Mouse (Mus musculus) heart, postnatal 14 days (tissue): ENCODE data around the gene Rpl4. TPM values are rescaled to one million over a fixed set of nuclear protein-coding genes. Genes with fewer than 3 reads are reported as not detected.
"Not testable (repeated sequence)": the region's sequence is repeated elsewhere in the genome, so short reads cannot be mapped to it uniquely, and the experiment has no call there.

Source experiments
- DNase-seq, 2 experiments: peaks; one replicate each; pipeline ENCODE4 v3.0.0; 2021 to 2022
- intact Hi-C: fragments of 180-260 bp; cut with DNase I; formaldehyde crosslinking; loops from one replicate; pipeline ENCODE4 v1.15.1; 2025
- long read RNA-seq, 2 experiments: library from polyadenylated mRNA; stranded (forward); transcript quantifications; one replicate each; pipeline ENCODE4 v2.0.0; 2021
- total RNA-seq, 2 experiments: library from RNA; stranded (reverse); gene quantifications; 2 replicates each; pipeline ENCODE4 v1.2.3; 2021

Rpl4 gene
- 100 to 1,000 TPM; 461 to 503 TPM for total RNA-seq
- long read RNA-seq, experiment 1, transcript Rpl4-202 (4 exons, 596 nt) = minor isoform, 6 of 557 reads
- long read RNA-seq, experiment 1, transcript Rpl4-201 (10 exons, 1,538 nt) = major isoform, 513 of 557 reads
- long read RNA-seq, experiment 1, partial matches to known transcripts = 34 of 557 reads
- long read RNA-seq, experiment 1, other reads (novel, unspliced or antisense) = 4 of 557 reads
- long read RNA-seq, experiment 2, transcript Rpl4-202 (4 exons, 596 nt) = minor isoform, 6 of 373 reads
- long read RNA-seq, experiment 2, transcript Rpl4-201 (10 exons, 1,538 nt) = major isoform, 342 of 373 reads
- long read RNA-seq, experiment 2, partial matches to known transcripts = 20 of 373 reads
- long read RNA-seq, experiment 2, other reads (novel, unspliced or antisense) = 5 of 373 reads

DNA sequence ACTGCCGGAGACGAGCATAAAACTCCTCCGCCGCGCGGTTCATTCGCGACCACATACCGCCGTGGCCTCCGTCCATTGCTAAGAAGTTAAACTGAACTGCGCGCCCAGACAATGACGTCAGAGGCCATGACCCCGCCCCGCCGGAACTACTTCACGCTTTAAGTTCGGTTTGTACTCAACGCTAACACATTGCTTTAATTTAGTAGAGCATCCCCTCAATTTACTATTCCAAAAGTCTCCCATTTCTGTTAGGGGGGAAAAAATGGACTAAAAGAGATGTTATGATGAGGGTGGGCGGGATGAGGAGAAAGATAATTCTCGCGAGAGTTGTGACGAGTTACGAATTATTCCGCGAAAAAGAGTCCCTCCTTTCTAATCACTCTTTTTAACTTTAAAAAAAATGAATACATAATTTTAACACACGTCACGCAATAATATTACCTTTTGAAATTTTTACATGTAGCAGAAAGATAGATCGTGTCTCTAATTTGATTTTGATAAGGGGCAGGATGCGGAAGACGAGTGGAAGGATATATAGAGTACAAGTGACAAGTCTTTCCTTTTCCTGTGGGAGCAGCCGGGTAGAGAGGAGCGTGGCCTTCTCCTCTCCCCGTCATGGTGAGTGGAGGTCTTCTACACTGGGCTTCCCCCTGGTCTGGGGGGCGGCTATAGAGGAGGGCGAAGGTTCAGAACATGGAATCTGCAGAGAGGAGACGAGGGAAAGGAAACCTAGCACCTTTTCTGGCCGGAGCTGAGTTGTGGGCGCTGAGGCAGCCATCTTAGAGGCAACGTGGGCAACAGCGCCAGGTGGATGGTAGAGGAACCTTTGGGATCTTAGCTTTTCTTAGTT is at the start of gene Rpl4, which contains the start of gene Zwilch:
Rpl4 (plus strand) TSS at position 560 of the 850 bp plus-strand sequence.
Zwilch (minus strand) TSS at position 289 of the 850 bp plus-strand sequence.
- intact Hi-C loops = no loop called here
- DNase-seq = peak; percentile 78 to 84

DNA sequence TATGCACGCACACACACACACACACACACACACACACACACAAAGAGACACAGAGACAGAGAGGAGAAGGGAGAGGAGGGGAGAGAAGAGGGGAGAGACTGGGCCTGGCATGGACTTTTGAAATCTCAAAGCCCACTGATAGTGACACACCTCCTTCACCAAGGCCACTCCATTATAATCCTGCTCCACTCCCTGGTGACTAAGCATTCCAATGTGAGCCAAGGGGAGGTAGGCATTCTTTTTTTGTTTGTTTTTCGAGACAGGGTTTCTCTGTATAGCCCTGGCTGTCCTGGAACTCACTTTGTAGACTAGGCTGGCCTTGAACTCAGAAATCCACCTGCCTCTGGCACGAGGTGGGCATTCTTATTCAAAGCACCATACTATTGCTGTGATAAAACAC is 48.3 kb upstream of the Rpl4 start:
- DNase-seq, intact Hi-C loops: not testable (repeated sequence)

DNA sequence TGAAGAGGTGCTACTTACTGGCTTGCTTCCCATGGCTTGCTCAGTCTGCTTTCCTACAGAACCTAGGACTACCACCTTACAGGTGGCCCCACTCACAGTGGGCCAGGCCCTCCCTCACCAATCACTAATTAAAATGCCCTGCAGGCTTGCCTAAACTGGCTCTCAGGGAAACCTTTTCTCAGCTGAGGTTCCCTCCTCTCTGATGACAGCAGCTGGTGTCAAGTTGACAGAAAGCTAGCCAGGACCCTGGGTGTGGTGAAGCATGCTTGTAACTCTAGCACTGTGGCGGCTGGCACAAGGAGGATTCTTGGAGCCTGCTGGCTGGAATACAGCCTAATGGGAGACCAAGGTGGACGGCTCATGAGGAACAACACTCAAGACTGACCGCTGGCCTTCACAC is 47.9 kb upstream of the Rpl4 start:
- no peak for DNase-seq
- intact Hi-C loops = no loop called here

- intact Hi-C loops = no loop called here
- DNase-seq = no peak
These were observed 47.1 kb upstream of the Rpl4 start for GRCm38 (mm10) chr9:64126121-64126520.

- intact Hi-C loops = no loop called here
- no peak for DNase-seq
These were observed 41.6 kb upstream of the Rpl4 start for GRCm38 (mm10) chr9:64131623-64132022.

- DNase-seq = peak; percentile 37 to 68
- intact Hi-C loops = loop anchor here (2.0 kb wide), 1 partner anchor 134 kb away; no protein-coding TSS in a partner anchor
These were observed 34.3 kb upstream of the Rpl4 start for GRCm38 (mm10) chr9:64138896-64139295.

GRCm38 (mm10) chr9:64139879-64140278 is 33.3 kb upstream of the Rpl4 start:
- intact Hi-C loops = loop anchor here (2.0 kb wide), 1 partner anchor 133 kb away; no protein-coding TSS in a partner anchor
- no peak for DNase-seq

DNA sequence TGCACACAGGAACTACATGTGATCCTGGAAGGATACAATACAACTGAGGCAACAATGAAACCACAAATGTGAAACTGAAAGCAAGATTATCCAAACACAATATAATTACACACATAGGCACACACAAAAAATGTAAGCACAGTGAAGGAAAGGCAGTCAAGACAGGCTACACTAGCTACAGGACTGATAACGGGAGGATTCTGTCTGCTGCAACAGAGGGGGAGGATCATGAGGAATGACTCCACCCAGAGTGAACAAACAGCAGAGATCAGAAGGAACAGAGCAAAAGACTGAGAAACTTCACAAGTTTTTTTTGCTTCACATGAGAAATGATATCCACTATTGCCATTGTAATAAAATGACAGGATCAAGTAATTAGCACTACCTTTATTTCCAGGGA is 16.5 kb upstream of the Rpl4 start:
- intact Hi-C loops = no loop called here
- DNase-seq = no peak

DNA sequence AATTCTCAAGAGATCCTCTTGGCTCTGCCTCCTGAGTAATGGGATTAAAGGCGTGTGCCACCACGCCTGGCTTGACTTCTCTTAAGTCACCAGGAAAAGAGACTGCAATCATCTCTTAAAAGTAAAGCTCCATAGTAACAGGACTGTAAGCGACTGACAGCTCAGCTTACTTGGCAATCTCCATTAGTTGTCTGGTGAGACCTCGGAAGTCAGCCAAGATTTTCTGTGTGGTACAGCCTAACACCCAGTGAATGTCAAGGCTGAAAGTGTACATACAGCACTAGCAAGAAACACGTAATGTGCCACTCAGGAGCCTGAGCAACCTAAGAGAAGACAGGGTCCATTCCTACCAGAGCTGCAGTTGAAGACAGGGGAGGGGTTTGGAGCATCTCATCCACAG is 12.7 kb upstream of the Rpl4 start:
- intact Hi-C loops = no loop called here
- DNase-seq = no peak

GRCm38 (mm10) chr9:64169967-64170366 is 3.2 kb upstream of the Rpl4 start:
- intact Hi-C loops = not testable (repeated sequence)

GRCm38 (mm10) chr9:64172145-64172815 is 895 bp upstream of the Rpl4 start:
- no peak for DNase-seq
- intact Hi-C loops = no loop called here

More at GRCm38 (mm10) chr9:64169967-64170366, 3.2 kb upstream of the Rpl4 start:
- DNase-seq = not testable (repeated sequence)

DNA sequence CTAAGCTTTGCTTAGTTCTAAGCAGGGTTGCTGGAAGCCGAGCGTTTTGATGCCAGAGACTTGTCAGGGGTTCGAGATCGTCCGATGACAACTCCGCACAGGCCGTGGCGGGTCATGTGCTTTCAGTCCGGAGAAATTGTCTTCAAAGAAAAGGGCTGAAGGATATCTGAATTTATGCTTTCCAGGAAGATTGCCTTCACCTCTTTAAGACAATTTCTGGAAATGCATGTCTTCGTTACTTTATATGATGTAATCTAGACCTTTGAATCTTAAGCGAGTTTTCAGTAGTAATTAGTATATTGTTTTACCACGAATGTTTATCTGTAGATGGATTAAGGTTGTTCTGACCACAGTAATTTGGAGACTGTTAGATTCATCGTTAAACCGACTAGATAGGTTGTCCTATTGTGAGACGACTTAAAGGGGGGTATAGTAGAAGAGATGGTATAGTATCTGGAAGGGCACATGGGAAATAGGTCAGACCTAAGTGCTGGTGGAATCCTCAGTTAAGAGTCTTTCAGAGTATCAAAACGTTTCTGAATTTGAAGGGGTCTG is 568 bp downstream of the Rpl4 start:
- intact Hi-C loops = no loop called here

DNA sequence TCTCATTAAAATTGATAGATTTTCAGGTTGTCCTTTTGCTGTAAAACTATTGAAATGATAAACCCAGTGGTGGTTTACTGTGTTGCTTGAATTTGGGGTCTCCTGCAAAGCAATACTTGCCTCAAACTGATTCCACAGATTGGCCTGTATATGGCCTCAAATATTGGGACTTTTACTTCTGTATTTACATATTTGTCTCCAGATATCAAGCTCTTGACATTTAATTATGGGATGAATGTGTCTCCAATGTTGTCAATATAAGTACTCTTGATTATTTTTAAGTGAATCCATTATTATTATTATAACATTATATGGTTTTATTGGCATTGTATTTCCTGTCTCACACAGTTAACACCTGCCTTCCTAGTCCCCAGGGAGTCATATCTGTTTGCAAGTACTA is 1.2 kb downstream of the Rpl4 start:
- intact Hi-C loops = no loop called here
- DNase-seq = no peak

More for the DNA sequence above, 568 bp downstream of the Rpl4 start:
- DNase-seq = no peak

GRCm38 (mm10) chr9:64174766-64175165 is 1.6 kb downstream of the Rpl4 start:
- DNase-seq = no peak
- intact Hi-C loops = no loop called here

GRCm38 (mm10) chr9:64175378-64175777 is 2.2 kb downstream of the Rpl4 start:
- DNase-seq = no peak
- intact Hi-C loops = no loop called here

DNA sequence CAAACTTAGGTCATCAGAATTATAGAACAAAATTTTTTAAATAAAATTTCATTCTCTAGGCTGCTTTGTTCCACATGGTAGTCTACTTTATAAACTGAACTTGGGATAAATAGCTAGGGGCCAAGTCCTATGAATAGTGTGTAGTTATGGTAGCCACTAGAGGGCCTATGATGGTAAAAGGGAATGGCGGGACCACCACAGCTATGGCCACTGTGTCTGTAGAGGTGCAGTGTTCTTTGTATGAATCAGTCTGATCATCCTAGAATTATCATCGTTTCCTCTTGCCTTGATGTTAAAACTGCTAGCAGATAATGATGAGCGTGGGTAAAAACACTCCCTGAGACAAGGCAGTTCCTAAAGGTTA is 5.4 kb downstream of the Rpl4 start:
- intact Hi-C loops = no loop called here
- DNase-seq = no peak

DNA sequence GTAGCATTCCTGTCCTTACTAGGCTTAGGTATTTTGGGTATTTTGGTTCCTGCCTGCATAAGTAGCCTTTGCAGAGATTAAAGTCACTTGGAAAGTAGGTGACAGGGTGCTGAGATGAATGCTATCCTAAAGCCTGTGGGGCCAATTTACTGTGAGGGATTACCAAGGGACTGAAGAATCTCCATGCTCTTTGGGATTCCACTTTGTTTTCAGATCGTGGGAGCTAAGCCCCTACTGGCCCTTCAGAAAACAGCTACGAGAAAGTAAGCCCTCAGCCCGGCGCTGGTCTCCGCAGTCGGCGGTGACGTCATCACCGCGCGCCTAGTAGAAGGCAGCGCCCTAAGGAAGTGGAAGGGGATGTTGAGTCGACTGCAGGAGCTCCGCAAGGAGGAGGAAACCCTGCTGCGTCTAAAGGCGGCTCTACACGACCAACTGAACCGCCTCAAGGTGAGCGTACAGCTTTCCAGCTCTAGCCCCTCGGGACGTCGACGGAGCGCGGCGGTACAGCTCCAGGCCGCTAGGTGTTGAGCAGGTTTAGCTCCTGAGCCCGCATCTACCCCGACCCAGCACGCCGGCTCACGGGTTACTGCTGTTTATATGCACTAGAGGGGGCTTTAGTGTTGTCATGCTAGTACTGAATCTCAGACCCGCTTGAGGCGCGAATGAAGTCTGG is 5.9 kb downstream of the Rpl4 start, which contains the start of gene Snapc5:
Snapc5 (plus strand) TSS at position 301 of the 673 bp plus-strand sequence.
- peak; percentile 90 to 93 for DNase-seq
- intact Hi-C loops = loop anchor here (1.0 kb wide), 1 partner anchor 74 kb away; the partner anchor contains the start of gene Map2k1

- intact Hi-C loops, DNase-seq: not testable (repeated sequence)
These were observed 10.1 kb downstream of the Rpl4 start for GRCm38 (mm10) chr9:64183295-64183694.

DNA sequence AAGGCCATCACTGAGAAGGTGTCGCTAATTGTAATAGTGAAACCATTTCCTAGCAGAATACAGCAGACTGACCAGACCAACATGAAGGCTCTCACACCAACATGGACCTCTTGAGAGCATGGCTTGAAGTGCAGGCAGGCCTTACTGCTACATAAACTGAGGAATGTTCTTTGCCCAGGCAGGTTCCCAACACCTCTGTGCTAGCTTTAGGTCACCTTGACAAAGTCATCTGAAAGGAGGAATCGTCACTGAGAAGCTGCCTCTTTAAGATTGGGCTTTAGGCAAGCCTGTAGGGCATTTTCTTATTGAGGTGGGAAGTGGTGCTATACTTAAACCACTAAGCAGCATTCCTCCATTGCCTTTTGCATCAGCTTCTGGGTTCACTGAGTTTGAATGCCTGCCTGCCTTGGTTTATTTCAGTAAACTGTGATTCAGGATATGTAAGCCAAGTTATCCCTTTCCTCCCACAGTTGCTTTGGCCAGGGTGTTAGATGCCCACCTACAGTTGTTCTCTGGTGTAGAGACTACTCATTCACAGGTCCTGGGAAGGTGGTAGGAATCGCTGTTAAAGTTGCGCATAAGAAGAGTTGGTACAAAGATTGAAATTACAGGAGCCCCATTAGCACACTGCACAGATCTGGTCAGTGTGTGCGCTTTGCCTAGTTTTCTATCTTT is 11.1 kb downstream of the Rpl4 start:
- DNase-seq = no peak
- intact Hi-C loops = no loop called here
